Mouse (Mus musculus): Measurements from ENCODE around the gene Gm49354. TPM values are rescaled to one million over a fixed set of nuclear protein-coding genes. Genes with fewer than 3 reads are reported as not detected.
"Not testable (repeated sequence)": the region's sequence is repeated elsewhere in the genome, so short reads cannot be mapped to it uniquely, and the experiment has no call there.

Gene Gm49354
- total and polyA plus RNA-seq, 3 experiments, result 3.6 TPM; not detected in 2

- no peak for TF ChIP-seq E2F4 (IDR thresholded peaks at IDR 0.05; ENCODE audit: borderline replicate concordance, low read depth, low read length)
- no peak for TF ChIP-seq ELF1 (IDR thresholded peaks at IDR 0.05; ENCODE audit: low read depth, low read length)
- TF ChIP-seq MEF2A (IDR thresholded peaks at IDR 0.05; ENCODE audit: extremely low read depth, insufficient replicate concordance, low read depth, low read length, poor library complexity, severe bottlenecking), result no peak
- TF ChIP-seq ZMIZ1 (IDR thresholded peaks at IDR 0.05; ENCODE audit: low read depth, low read length), result no peak
- TF ChIP-seq EP300 (IDR thresholded peaks at IDR 0.05; ENCODE audit: low read depth in 1 of 2, low read length in 2 of 2), result no peak
- no peak for TF ChIP-seq CHD1 (IDR thresholded peaks at IDR 0.05; ENCODE audit: low read depth, low read length)
- no peak for TF ChIP-seq POLR2AphosphoS2 (IDR thresholded peaks at IDR 0.05; ENCODE audit: low read length)
- TF ChIP-seq MAFK (IDR thresholded peaks at IDR 0.05; ENCODE audit: borderline replicate concordance, low read depth, low read length), result no peak
- no peak for TF ChIP-seq NELFE (IDR thresholded peaks at IDR 0.05; ENCODE audit: low read depth, low read length)
- no peak for TF ChIP-seq MAZ (IDR thresholded peaks at IDR 0.05; ENCODE audit: low read depth, low read length)
- TF ChIP-seq MYC (IDR thresholded peaks at IDR 0.05; ENCODE audit: low read depth, low read length), result no peak
- TF ChIP-seq NRF1 (IDR thresholded peaks at IDR 0.05; ENCODE audit: insufficient read depth, low read depth, low read length, poor library complexity, severe bottlenecking), result no peak
- H3K27me3 ChIP-seq (ENCODE audit: control insufficient read depth in 1 of 2, insufficient read depth in 2 of 2, low read length in 2 of 2), result peaks cover 2 to 8% of the 10 kb centered on the region in 2 experiments; a peak in 3 of 4 replicates
These were observed 68.3 kb downstream of the Gm49354 start for GRCm38 (mm10) chr13:59713710-59714109.

GRCm38 (mm10) chr13:59711984-59712383 is 70.1 kb downstream of the Gm49354 start, which contains the start of gene Spata31d1b:
Spata31d1b (plus strand) TSS chr13:59712284.
- H3K79me2 ChIP-seq (ENCODE audit: control insufficient read depth, insufficient read depth, low read length, poor library complexity); H3K27me3 ChIP-seq (ENCODE audit: control insufficient read depth in 1 of 2, insufficient read depth in 2 of 2, low read length in 2 of 2); H3K4me1 ChIP-seq (ENCODE audit: control insufficient read depth in 1 of 2, insufficient read depth in 2 of 2, low read length in 2 of 2); H3K9me3 ChIP-seq (replicated peaks; ENCODE audit: insufficient read depth, low read length); H3K9ac ChIP-seq (ENCODE audit: control insufficient read depth, low read depth, low read length, poor library complexity, severe bottlenecking); H3K27ac ChIP-seq (ENCODE audit: control insufficient read depth, low read depth, low read length); H3K4me3 ChIP-seq (ENCODE audit: control insufficient read depth in 1 of 2, insufficient read depth in 1 of 2, low read depth in 2 of 2, low read length in 2 of 2); H3K36me3 ChIP-seq (ENCODE audit: control insufficient read depth in 1 of 2, insufficient read depth in 2 of 2, low read length in 2 of 2); DNase-seq (ENCODE audit: low read depth, low spot score): not testable (repeated sequence)

More at GRCm38 (mm10) chr13:59713710-59714109, 68.3 kb downstream of the Gm49354 start:
- Histone ChIP-seq H3K9me3 (replicated peaks; ENCODE audit: insufficient read depth, low read length) (no peaks in the 10 kb centered on the region), H3K79me2 (ENCODE audit: control insufficient read depth, insufficient read depth, low read length, poor library complexity) (no peaks in the 10 kb centered on the region), H3K4me3 (ENCODE audit: control insufficient read depth in 1 of 2, insufficient read depth in 1 of 2, low read depth in 2 of 2, low read length in 2 of 2) (no peak overlapping the region), H3K9ac (ENCODE audit: control insufficient read depth, low read depth, low read length, poor library complexity, severe bottlenecking) (no peak overlapping the region), H3K4me1 (ENCODE audit: control insufficient read depth in 1 of 2, insufficient read depth in 2 of 2, low read length in 2 of 2) (no peaks in the 10 kb centered on the region), H3K27ac (ENCODE audit: control insufficient read depth, low read depth, low read length) (no peak overlapping the region), H3K36me3 (ENCODE audit: control insufficient read depth in 1 of 2, insufficient read depth in 2 of 2, low read length in 2 of 2) (no peaks in the 10 kb centered on the region)
- no peak for DNase-seq (ENCODE audit: low read depth, low spot score)

- H3K79me2 ChIP-seq (ENCODE audit: control insufficient read depth, insufficient read depth, low read length, poor library complexity), result no peaks in the 10 kb centered on the region
- no peak for DNase-seq (ENCODE audit: low read depth, low spot score)
- H3K27ac ChIP-seq (ENCODE audit: control insufficient read depth, low read depth, low read length), result no peak within 1 kb of the TSS
- no peaks in the 10 kb centered on the region for H3K9me3 ChIP-seq (replicated peaks; ENCODE audit: insufficient read depth, low read length)
- no peaks in the 10 kb centered on the region for H3K4me1 ChIP-seq (ENCODE audit: control insufficient read depth in 1 of 2, insufficient read depth in 2 of 2, low read length in 2 of 2)
- peaks cover 2 to 6% of the 10 kb centered on the region in 2 experiments for H3K27me3 ChIP-seq (ENCODE audit: control insufficient read depth in 1 of 2, insufficient read depth in 2 of 2, low read length in 2 of 2)
- TF ChIP-seq MYB (IDR thresholded peaks at IDR 0.05; ENCODE audit: low read depth, low read length), result no peak
- TF ChIP-seq SMC3 (IDR thresholded peaks at IDR 0.05; ENCODE audit: low read depth, low read length), result no peak
- no peak for TF ChIP-seq JUND (IDR thresholded peaks at IDR 0.05; ENCODE audit: low read depth, low read length)
- TF ChIP-seq HCFC1 (IDR thresholded peaks at IDR 0.05; ENCODE audit: low read depth, low read length), result no peak
- H3K36me3 ChIP-seq (ENCODE audit: control insufficient read depth in 1 of 2, insufficient read depth in 2 of 2, low read length in 2 of 2), result no peaks in the 10 kb centered on the region
- no peak within 1 kb of the TSS for H3K4me3 ChIP-seq (ENCODE audit: control insufficient read depth in 1 of 2, insufficient read depth in 1 of 2, low read depth in 2 of 2, low read length in 2 of 2)
- no peak within 1 kb of the TSS for H3K9ac ChIP-seq (ENCODE audit: control insufficient read depth, low read depth, low read length, poor library complexity, severe bottlenecking)
These were observed 71.8 kb downstream of the Gm49354 start, which contains the start of gene Spata31d1a for GRCm38 (mm10) chr13:59710230-59710629. Spata31d1a (minus strand) TSS chr13:59710330.

Measured in MEL (cell line).